Mouse (Mus musculus): Measurements from ENCODE around the gene Hic1. TPM values are rescaled to one million over a fixed set of nuclear protein-coding genes. Genes with fewer than 3 reads are reported as not detected.

Hic1 gene
- 18.5 and 26.9 TPM in 2 replicates for polyA plus RNA-seq (2015; fragmentation: Nextera tagmentation; extraction: Ambion mirVana)

DNA sequence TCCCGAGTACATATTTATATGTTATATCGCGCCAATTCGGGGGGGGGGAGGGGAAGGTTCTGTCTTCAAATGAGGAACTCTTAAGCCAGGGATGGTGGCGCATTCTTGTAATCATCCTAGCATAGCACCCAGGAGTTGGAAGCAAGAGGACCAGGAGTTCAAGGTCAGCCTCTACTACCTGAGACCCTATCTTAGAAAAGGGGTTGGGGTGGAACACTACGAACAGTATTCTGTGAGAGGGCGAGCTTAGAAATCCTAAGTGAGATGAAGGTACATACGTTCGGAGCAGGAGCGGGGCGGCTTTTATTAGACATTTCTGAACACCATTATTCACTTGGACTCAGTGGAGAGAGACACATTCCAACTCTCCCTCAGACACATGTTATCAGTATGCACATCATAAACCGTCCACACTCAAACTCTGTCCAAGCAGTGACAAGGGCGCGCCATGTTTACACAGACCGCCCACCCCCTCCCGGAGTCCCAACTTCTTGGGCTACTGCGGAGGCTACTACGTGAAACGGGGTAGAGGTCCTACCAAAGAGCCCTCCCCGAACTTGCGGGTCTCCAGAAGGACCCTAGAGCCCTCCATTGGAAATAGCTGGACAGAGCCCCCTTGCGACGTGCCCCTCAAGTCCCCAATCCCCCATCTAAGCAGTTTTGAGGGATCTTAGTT is at the start of gene Hic1:
Gene Hic1, minus strand, starts transcription at position 115 of the 676 bp plus-strand sequence.
- ATAC-seq (replicated peaks; ENCODE audit: low FRiP score, low read depth): no peak

DNA sequence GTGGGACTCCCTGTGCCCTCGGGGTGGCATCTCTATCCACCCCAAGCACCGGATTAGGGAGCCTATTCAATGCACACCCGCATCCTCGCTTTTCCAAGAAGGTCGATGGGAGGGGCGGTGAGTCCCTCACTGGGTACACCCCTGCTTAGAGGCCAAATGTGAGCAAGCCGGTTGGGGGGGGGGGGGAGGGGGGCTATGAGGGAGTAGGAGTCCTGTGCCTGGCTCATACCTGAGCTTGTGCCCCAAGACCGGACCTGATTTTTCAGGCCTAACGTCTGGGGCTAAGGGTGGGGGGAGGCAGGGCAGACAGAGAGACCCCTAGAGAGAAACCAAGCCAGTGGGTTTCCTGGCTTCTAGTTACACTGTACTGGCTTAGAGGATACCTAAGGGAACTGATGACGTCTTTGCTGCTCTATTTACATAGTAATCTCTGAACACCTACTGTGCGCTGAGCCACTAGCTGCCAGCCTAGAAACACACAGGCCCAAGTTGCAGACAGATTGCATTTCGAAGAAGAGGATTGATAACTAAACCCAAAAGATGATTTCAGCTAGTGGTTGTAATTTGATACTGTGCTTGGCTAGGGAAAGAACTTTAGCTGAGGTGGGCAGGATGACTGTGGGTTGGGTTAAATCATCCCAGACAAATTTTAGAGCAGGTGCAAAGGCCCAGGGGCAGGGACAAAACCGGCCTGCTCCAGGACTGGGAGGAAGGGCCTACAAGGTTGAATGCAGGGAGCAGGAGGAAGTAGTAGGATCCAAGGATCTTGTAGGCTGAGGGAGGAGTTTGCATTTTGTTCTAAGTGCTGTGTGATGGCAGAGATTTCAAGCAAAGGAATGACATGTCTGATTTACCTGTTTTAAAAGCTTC is 45.0 kb upstream of the Hic1 start:
- Histone ChIP-seq H3K36me3 (ENCODE audit: insufficient read depth, low read length) (no peaks in the 10 kb centered on the region), H3K27ac (peak overlapping the region; percentile 87), H3K9ac (ENCODE audit: low read depth, low read length) (peak overlapping the region; percentile 66), H3K4me1 (replicated peaks; ENCODE audit: insufficient read depth, low read length) (peaks cover 15% of the 10 kb centered on the region; the same call in 1 of the 2 replicates), H3K4me3 (replicated peaks; ENCODE audit: low read depth, low read length) (peak overlapping the region; percentile 20; the same call in 1 of the 2 replicates), H3K9me3 (replicated peaks; ENCODE audit: low read length) (no peaks in the 10 kb centered on the region), H3K4me2 (ENCODE audit: low read length) (peak overlapping the region; percentile 64), H3K27me3 (ENCODE audit: insufficient read depth, low read length) (no peaks in the 10 kb centered on the region)
- ATAC-seq (replicated peaks; ENCODE audit: low FRiP score, low read depth): peak; percentile 18
- 27% methylated on average over 13 of the region's 13 CpGs for WGBS
- TF ChIP-seq CTCF (IDR thresholded peaks at IDR 0.05; ENCODE audit: low read depth): no peak
- no peak for DNase-seq (ENCODE audit: low spot score)

More for the DNA sequence above, at the start of gene Hic1:
- H3K27ac ChIP-seq: peak within 1 kb of the TSS; percentile 89
- no peak for TF ChIP-seq CTCF (IDR thresholded peaks at IDR 0.05; ENCODE audit: low read depth)
- no peaks in the 10 kb centered on the region for H3K9me3 ChIP-seq (replicated peaks; ENCODE audit: low read length)
- 6% methylated on average over 23 of the region's 23 CpGs for WGBS
- H3K27me3 ChIP-seq (ENCODE audit: insufficient read depth, low read length): peaks cover 7% of the 10 kb centered on the region; the same call in 1 of the 2 replicates
- peak within 1 kb of the TSS; percentile 80 for H3K4me2 ChIP-seq (ENCODE audit: low read length)
- peaks cover 38% of the 10 kb centered on the region for H3K4me1 ChIP-seq (replicated peaks; ENCODE audit: insufficient read depth, low read length)
- H3K9ac ChIP-seq (ENCODE audit: low read depth, low read length): peak within 1 kb of the TSS; percentile 70
- DNase-seq (ENCODE audit: low spot score): no peak
- H3K36me3 ChIP-seq (ENCODE audit: insufficient read depth, low read length): 0 out of 2 replicates have a peak, but pooled peaks cover 7% of the 10 kb centered on the region
- peak within 1 kb of the TSS; percentile 63 for H3K4me3 ChIP-seq (replicated peaks; ENCODE audit: low read depth, low read length)

DNA sequence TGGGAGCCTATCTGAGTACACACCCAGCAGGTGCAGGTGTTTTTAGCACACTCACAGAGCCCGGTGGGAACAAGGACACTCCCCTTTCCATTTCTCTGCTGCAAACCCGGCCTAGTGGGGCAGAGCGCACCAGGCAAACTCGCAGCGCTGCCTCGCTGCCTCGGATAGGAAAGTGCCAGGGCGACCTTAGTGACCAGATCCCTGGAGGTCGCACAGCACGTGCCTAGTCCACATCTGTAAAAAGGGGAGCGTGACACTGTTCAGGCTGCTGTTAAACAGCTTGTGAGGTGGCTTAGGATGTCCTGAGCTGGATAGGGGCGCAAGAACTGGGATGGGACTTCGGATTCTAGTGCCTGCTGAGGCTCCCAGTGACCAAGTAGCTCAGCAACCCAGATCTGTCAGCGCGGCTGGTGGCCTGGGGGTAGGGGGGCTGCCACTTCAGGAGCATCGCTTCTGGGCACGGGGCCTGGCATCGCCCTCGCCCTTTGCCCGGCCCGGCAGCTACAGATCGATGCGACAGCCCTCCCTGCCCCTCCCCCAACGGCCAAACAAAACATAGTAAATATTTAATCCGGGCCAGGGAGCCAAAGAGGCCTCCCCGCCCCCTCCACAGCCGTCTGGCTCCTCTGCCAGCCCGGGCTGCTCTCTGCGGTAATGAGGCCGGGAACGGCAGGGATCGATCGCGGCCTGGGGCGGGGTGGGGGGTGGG is 44.2 kb upstream of the Hic1 start:
- H3K4me1 ChIP-seq (replicated peaks; ENCODE audit: insufficient read depth, low read length): peaks cover 15% of the 10 kb centered on the region; the same call in 1 of the 2 replicates
- TF ChIP-seq CTCF (IDR thresholded peaks at IDR 0.05; ENCODE audit: low read depth): no peak
- H3K27ac ChIP-seq: peak overlapping the region; percentile 87
- ATAC-seq (replicated peaks; ENCODE audit: low FRiP score, low read depth) (peak; percentile 61), DNase-seq (ENCODE audit: low spot score) (peak; percentile 65)
- H3K4me3 ChIP-seq (replicated peaks; ENCODE audit: low read depth, low read length): peak overlapping the region; percentile 20; the same call in 1 of the 2 replicates
- H3K9ac ChIP-seq (ENCODE audit: low read depth, low read length): peak overlapping the region; percentile 66
- WGBS: 10% methylated on average over 35 of the region's 35 CpGs
- H3K36me3 ChIP-seq (ENCODE audit: insufficient read depth, low read length): no peaks in the 10 kb centered on the region
- H3K4me2 ChIP-seq (ENCODE audit: low read length): peak overlapping the region; percentile 64
- H3K9me3 ChIP-seq (replicated peaks; ENCODE audit: low read length): no peaks in the 10 kb centered on the region
- H3K27me3 ChIP-seq (ENCODE audit: insufficient read depth, low read length): no peaks in the 10 kb centered on the region

DNA sequence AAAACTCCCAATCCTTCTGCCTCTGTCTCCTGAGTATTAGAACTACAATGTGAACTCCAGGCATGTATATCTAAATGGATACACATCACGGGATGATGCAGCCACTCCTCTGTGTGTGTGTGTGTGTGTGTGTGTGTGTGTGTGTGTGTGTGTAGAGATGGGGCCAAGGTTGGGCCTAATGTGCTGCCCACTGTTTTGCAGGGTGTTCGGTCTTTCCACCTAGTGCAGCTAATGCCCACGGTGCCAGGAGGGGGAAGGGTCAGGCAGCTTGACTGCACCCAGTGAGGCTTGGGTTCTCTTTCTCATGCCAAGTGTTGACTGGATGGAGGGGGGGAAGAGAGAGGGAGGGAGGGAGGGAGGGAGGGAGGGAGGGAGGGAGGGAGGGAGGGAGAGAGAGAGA is 43.6 kb upstream of the Hic1 start:
- Histone ChIP-seq H3K9me3 (replicated peaks; ENCODE audit: low read length) (no peaks in the 10 kb centered on the region), H3K4me3 (replicated peaks; ENCODE audit: low read depth, low read length) (no peak overlapping the region), H3K4me1 (replicated peaks; ENCODE audit: insufficient read depth, low read length) (peaks cover 15% of the 10 kb centered on the region; the same call in 1 of the 2 replicates), H3K27me3 (ENCODE audit: insufficient read depth, low read length) (no peaks in the 10 kb centered on the region), H3K9ac (ENCODE audit: low read depth, low read length) (no peak overlapping the region), H3K36me3 (ENCODE audit: insufficient read depth, low read length) (no peaks in the 10 kb centered on the region), H3K4me2 (ENCODE audit: low read length) (no peak overlapping the region), H3K27ac (0 out of 2 replicates have a peak overlapping the region, but pooled peaks have one; percentile 54)
- ATAC-seq (replicated peaks; ENCODE audit: low FRiP score, low read depth) (0 out of 2 replicates have a peak, but pooled peaks have one; percentile 41), DNase-seq (ENCODE audit: low spot score) (no peak)
- 60% methylated on average over 3 of the region's 3 CpGs for WGBS
- no peak for TF ChIP-seq CTCF (IDR thresholded peaks at IDR 0.05; ENCODE audit: low read depth)

DNA sequence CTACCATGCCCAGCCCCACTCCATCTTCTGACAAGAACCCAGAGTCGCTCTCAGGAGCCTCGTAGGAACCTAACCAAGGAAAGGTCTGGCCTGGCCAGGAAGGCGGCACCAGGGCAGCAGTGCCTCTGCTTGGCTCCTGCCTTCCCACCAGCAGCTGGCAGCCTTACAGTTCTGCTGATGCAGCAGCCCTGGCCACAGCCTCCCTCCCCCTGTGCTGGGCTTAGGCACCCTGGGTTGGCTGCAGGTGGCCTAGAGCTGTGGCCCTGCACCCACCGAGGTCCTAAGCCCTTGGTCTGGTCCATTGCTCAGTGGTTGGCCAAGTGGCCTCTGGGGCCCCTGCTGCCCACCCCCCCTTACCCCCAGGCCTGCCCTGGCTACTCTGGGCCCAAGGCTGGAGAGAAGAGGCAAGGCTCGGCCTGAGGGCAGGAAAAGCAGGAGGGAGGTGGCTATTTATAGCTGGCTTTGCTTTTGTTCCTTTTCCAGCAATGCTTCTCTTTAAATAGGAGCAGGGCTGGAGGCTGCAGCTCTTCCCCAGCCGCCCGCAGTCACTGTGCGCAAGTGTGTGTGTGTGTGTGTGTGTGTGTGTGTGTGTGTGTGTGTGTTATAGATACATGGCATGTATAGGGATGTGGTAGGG is 42.8 kb upstream of the Hic1 start:
- no peaks in the 10 kb centered on the region for H3K36me3 ChIP-seq (ENCODE audit: insufficient read depth, low read length)
- WGBS: 47% methylated on average over 8 of the region's 8 CpGs
- no peak overlapping the region for H3K4me2 ChIP-seq (ENCODE audit: low read length)
- DNase-seq (ENCODE audit: low spot score): no peak
- H3K9me3 ChIP-seq (replicated peaks; ENCODE audit: low read length): no peaks in the 10 kb centered on the region
- no peak overlapping the region for H3K4me3 ChIP-seq (replicated peaks; ENCODE audit: low read depth, low read length)
- peaks cover 15% of the 10 kb centered on the region; the same call in 1 of the 2 replicates for H3K4me1 ChIP-seq (replicated peaks; ENCODE audit: insufficient read depth, low read length)
- H3K27ac ChIP-seq: peak overlapping the region; percentile 72
- H3K9ac ChIP-seq (ENCODE audit: low read depth, low read length): no peak overlapping the region
- ATAC-seq (replicated peaks; ENCODE audit: low FRiP score, low read depth): no peak
- no peaks in the 10 kb centered on the region for H3K27me3 ChIP-seq (ENCODE audit: insufficient read depth, low read length)
- TF ChIP-seq CTCF (IDR thresholded peaks at IDR 0.05; ENCODE audit: low read depth): no peak
